Mouse (Mus musculus): ENCODE measurements around the gene Nup85. TPM values are rescaled to one million over a fixed set of nuclear protein-coding genes. Genes with fewer than 3 reads are reported as not detected.

Nup85 gene
- polyA plus RNA-seq, 1 experiment from 2014 or later = 107 TPM

DNA sequence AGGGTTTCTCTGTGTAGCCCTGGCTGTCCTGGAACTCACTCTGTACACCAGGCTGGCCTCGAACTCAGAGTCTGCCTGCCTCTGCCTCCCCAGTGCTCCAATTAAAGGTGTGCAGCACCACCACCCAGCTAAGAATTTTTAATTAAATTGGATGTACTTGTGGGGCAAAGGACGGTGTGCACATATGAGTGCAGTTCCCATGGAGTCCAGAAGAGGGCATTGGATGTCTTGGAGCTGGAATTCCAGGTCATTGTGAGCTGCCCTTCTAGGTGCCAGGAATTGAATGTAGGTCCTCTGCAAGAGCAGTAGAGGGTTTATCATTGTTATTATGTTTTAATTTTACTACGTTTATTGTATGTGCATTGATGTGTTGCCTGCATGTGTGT, 67.3 kb downstream of the Nup85 start:
- peak; percentile 31 for DNase-seq
- Histone ChIP-seq H3K4me2 (ENCODE audit: low read length) (no peak overlapping the region), H3K27me3 (ENCODE audit: control insufficient read depth, insufficient read depth, low read length) (no peaks in the 10 kb centered on the region), H3K9ac (replicated peaks; ENCODE audit: low read length) (no peak overlapping the region), H3K27ac (replicated peaks; ENCODE audit: low read depth, low read length) (no peak overlapping the region), H3K9me3 (ENCODE audit: control insufficient read depth, low read length) (no peaks in the 10 kb centered on the region), H3K4me3 (replicated peaks; ENCODE audit: low read depth, low read length) (no peak overlapping the region), H3K4me1 (ENCODE audit: control insufficient read depth, insufficient read depth, low read length) (peaks cover 5% of the 10 kb centered on the region; the same call in 1 of the 2 replicates), H3K36me3 (ENCODE audit: control insufficient read depth, insufficient read depth, low read length) (no peaks in the 10 kb centered on the region)
- ATAC-seq (ENCODE audit: low FRiP score, low TSS enrichment) = no peak
- 23% methylated on average over 3 of the region's 3 CpGs for WGBS

DNA sequence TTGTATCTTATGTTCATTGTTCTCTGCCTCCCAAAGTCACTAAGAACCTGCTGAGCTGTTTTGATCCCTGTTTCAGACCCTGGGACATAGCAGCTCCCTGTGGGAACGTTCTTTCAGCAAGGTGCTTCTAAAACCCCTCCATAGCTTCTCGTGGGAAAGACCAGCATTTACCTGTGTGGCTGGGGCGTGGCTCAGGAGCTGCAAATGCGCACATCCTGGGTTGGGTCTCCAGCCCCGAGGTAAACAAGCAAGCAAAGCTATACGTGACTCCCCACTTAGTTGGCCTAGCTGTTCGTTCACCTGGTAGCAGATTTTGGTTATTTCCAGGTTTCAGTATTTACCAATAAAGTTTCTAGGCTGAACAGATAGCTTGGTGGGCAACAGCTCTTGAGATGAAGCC, 68.0 kb downstream of the Nup85 start:
- no peak overlapping the region for H3K4me2 ChIP-seq (ENCODE audit: low read length)
- peaks cover 3% of the 10 kb centered on the region; the same call in 1 of the 2 replicates for H3K4me1 ChIP-seq (ENCODE audit: control insufficient read depth, insufficient read depth, low read length)
- DNase-seq (no peak), ATAC-seq (ENCODE audit: low FRiP score, low TSS enrichment) (no peak)
- H3K27me3 ChIP-seq (ENCODE audit: control insufficient read depth, insufficient read depth, low read length) = no peaks in the 10 kb centered on the region
- H3K9ac ChIP-seq (replicated peaks; ENCODE audit: low read length) = no peak overlapping the region
- 77% methylated on average over 7 of the region's 7 CpGs for WGBS
- no peaks in the 10 kb centered on the region for H3K9me3 ChIP-seq (ENCODE audit: control insufficient read depth, low read length)
- H3K27ac ChIP-seq (replicated peaks; ENCODE audit: low read depth, low read length) = no peak overlapping the region
- no peaks in the 10 kb centered on the region for H3K36me3 ChIP-seq (ENCODE audit: control insufficient read depth, insufficient read depth, low read length)
- H3K4me3 ChIP-seq (replicated peaks; ENCODE audit: low read depth, low read length) = no peak overlapping the region

DNA sequence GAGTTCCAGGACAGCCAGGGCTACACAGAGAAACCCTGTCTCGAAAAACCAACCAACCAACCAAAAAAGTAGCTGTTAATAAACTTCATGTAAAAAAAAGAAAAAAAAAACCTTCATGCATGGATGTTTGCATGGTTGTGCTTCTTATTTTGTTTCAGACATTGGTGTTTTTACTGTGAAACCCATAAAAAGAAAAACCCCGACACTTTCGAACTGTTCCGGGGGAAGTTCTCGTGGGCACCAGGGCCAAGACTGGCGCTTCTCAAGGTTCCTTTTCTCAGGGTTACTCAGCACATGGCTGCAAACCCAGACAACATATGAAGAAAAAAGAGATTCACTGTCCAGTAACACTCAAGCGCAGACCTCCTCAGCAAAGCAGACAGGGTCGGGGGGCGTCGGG, 68.6 kb downstream of the Nup85 start:
- no peak overlapping the region for H3K27ac ChIP-seq (replicated peaks; ENCODE audit: low read depth, low read length)
- no peak overlapping the region for H3K4me3 ChIP-seq (replicated peaks; ENCODE audit: low read depth, low read length)
- H3K4me2 ChIP-seq (ENCODE audit: low read length) = no peak overlapping the region
- DNase-seq (no peak), ATAC-seq (ENCODE audit: low FRiP score, low TSS enrichment) (no peak)
- no peaks in the 10 kb centered on the region for H3K9me3 ChIP-seq (ENCODE audit: control insufficient read depth, low read length)
- H3K4me1 ChIP-seq (ENCODE audit: control insufficient read depth, insufficient read depth, low read length) = no peaks in the 10 kb centered on the region
- H3K36me3 ChIP-seq (ENCODE audit: control insufficient read depth, insufficient read depth, low read length) = no peaks in the 10 kb centered on the region
- no peaks in the 10 kb centered on the region for H3K27me3 ChIP-seq (ENCODE audit: control insufficient read depth, insufficient read depth, low read length)
- no peak overlapping the region for H3K9ac ChIP-seq (replicated peaks; ENCODE audit: low read length)
- 89% methylated on average over 10 of the region's 10 CpGs for WGBS

Other genes with a start within 250 kb of the Nup85 start
- gene Ush1g, start 242.4 kb upstream of the Nup85 start, polyA plus RNA-seq (2014; fragmentation: Nextera tagmentation; extraction: Ambion mirVana) = 0.08 and 0.16 TPM in 2 replicates
- gene Otop3, start 229.7 kb upstream of the Nup85 start, polyA plus RNA-seq (2014; fragmentation: Nextera tagmentation; extraction: Ambion mirVana) = 0.54 and 1.4 TPM in 2 replicates
- 43.3 and 52.6 TPM in 2 replicates for gene Hid1, start 196.7 kb upstream of the Nup85 start, polyA plus RNA-seq (2014; fragmentation: Nextera tagmentation; extraction: Ambion mirVana)
- gene Cdr2l, start 182.5 kb upstream of the Nup85 start, polyA plus RNA-seq (2014; fragmentation: Nextera tagmentation; extraction: Ambion mirVana) = 27.1 and 29.5 TPM in 2 replicates
- gene Mrpl58, start 160.7 kb upstream of the Nup85 start, polyA plus RNA-seq (2014; fragmentation: Nextera tagmentation; extraction: Ambion mirVana) = 222 and 223 TPM in 2 replicates
- 838 and 924 TPM in 2 replicates for gene Atp5h, start 144.5 kb upstream of the Nup85 start, polyA plus RNA-seq (2014; fragmentation: Nextera tagmentation; extraction: Ambion mirVana)
- 37.3 and 41.6 TPM in 2 replicates for gene Kctd2, start 144.3 kb upstream of the Nup85 start, polyA plus RNA-seq (2014; fragmentation: Nextera tagmentation; extraction: Ambion mirVana)
- gene Trim80, start 123.9 kb upstream of the Nup85 start, polyA plus RNA-seq (2014; fragmentation: Nextera tagmentation; extraction: Ambion mirVana) = not detected in 2 replicates
- gene Slc16a5, start 102.0 kb upstream of the Nup85 start, polyA plus RNA-seq (2014; fragmentation: Nextera tagmentation; extraction: Ambion mirVana) = not detected in 2 replicates
- gene Armc7, start 88.8 kb upstream of the Nup85 start, polyA plus RNA-seq (2014; fragmentation: Nextera tagmentation; extraction: Ambion mirVana) = 16.3 and 16.7 TPM in 2 replicates
- 93.9 and 110 TPM in 2 replicates for gene Nt5c, start 72.6 kb upstream of the Nup85 start, polyA plus RNA-seq (2014; fragmentation: Nextera tagmentation; extraction: Ambion mirVana)
- 1,631 and 1,863 TPM in 2 replicates for gene Jpt1, start 50.0 kb upstream of the Nup85 start, polyA plus RNA-seq (2014; fragmentation: Nextera tagmentation; extraction: Ambion mirVana)
- 1,242 and 1,259 TPM in 2 replicates for gene Sumo2, start 28.2 kb upstream of the Nup85 start, polyA plus RNA-seq (2014; fragmentation: Nextera tagmentation; extraction: Ambion mirVana)
- gene Mrps7, start 39.5 kb downstream of the Nup85 start, polyA plus RNA-seq (2014; fragmentation: Nextera tagmentation; extraction: Ambion mirVana) = 75.7 and 83.4 TPM in 2 replicates
- gene Gga3, start 39.6 kb downstream of the Nup85 start, polyA plus RNA-seq (2014; fragmentation: Nextera tagmentation; extraction: Ambion mirVana) = 29.3 and 34.3 TPM in 2 replicates
- 9.7 and 11.4 TPM in 2 replicates for gene Mif4gd, start 48.5 kb downstream of the Nup85 start, polyA plus RNA-seq (2014; fragmentation: Nextera tagmentation; extraction: Ambion mirVana)
- 35.8 and 39.8 TPM in 2 replicates for gene Slc25a19, start 63.9 kb downstream of the Nup85 start, polyA plus RNA-seq (2014; fragmentation: Nextera tagmentation; extraction: Ambion mirVana)
- gene Grb2, start 144.2 kb downstream of the Nup85 start, polyA plus RNA-seq (2014; fragmentation: Nextera tagmentation; extraction: Ambion mirVana) = 113 and 135 TPM in 2 replicates
- 15.2 and 20.9 TPM in 2 replicates for gene Tmem94, start 201.0 kb downstream of the Nup85 start, polyA plus RNA-seq (2014; fragmentation: Nextera tagmentation; extraction: Ambion mirVana)
- gene Caskin2, start 249.2 kb downstream of the Nup85 start, polyA plus RNA-seq (2014; fragmentation: Nextera tagmentation; extraction: Ambion mirVana) = 8.4 and 9.8 TPM in 2 replicates